Mouse (Mus musculus) olfactory bulb, adult 2 months (tissue): ENCODE measurements around the gene Tstd2.

Source experiments
- CTCF ChIP-seq: fragments of 200-500 bp; IDR thresholded peaks from 2 replicates; pipeline ENCODE4 v1.5.1; 2012; ENCODE audit warnings: low read depth, mild to moderate bottlenecking, low read length, moderate library complexity; ENCODE audit not compliant: insufficient read depth
- POLR2A ChIP-seq: fragments of 200-500 bp; IDR thresholded peaks from 2 replicates; pipeline ENCODE4 v1.6.1; 2012; ENCODE audit warnings: mild to moderate bottlenecking, low read depth, low read length, moderate library complexity; ENCODE audit not compliant: insufficient read depth

DNA sequence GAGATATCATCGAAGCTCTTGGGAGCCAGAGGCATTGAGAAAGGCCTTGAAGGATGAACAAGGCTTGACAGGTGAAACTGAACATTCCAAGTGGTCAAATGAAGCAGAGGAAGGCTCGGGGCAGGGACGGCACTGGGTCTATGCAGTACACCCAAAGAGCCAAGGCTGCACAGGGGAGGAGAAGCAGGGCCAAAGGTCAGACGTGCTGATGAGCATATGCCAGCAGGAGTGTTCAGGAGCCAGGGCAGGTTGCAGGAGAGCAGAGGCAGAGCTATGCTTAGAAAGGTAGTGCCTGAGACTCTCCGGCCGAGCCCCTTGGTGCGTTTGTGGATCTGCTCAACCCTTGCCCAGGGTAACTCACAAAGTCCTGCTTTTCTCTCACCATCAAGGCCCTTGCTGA is 41.9 kb downstream of the Tstd2 start:
- no peak for TF ChIP-seq POLR2A
- TF ChIP-seq CTCF = no peak
